Mouse (Mus musculus) embryonic facial prominence, embryonic 15.5 days (tissue): Measurements from ENCODE around the gene Rnf151. TPM values are rescaled to one million over a fixed set of nuclear protein-coding genes. Genes with fewer than 3 reads are reported as not detected.
A peak's percentile ranks its signal among the peaks of the same experiment; 100 is the strongest.

Experiments used
- ATAC-seq: fragments of 200-750 bp; cut with Nextera tagmentation; 2 replicates; pipeline ENCODE4 v1.8.0; 2017; ENCODE audit warnings: low read depth, moderate TSS enrichment; ENCODE audit not compliant: insufficient number of reproducible peaks, low FRiP score, low TSS enrichment
- H3K27ac ChIP-seq: fragments of 300-500 bp; sonication (generic); replicated peaks from 2 replicates; pipeline ENCODE4 v1.5.1; 2015; ENCODE audit warnings: mild to moderate bottlenecking, inconsistent platforms
- H3K27me3 ChIP-seq: fragments of 300-500 bp; sonication (generic); 2 replicates; pipeline ENCODE4 v1.6.1; 2015; ENCODE audit warnings: inconsistent platforms
- H3K36me3 ChIP-seq: fragments of 300-500 bp; sonication (generic); 2 replicates; pipeline ENCODE4 v1.6.1; 2015; ENCODE audit warnings: mild to moderate bottlenecking, inconsistent platforms
- H3K4me1 ChIP-seq: fragments of 300-500 bp; sonication (generic); 2 replicates; pipeline ENCODE4 v1.6.1; 2015; ENCODE audit warnings: inconsistent platforms
- H3K4me2 ChIP-seq: fragments of 300-500 bp; sonication (generic); replicated peaks from 2 replicates; pipeline ENCODE4 v1.6.1; 2015; ENCODE audit warnings: mild to moderate bottlenecking, inconsistent platforms
- H3K4me3 ChIP-seq: fragments of 300-500 bp; sonication (generic); replicated peaks from 2 replicates; pipeline ENCODE4 v1.5.1; 2015; ENCODE audit warnings: mild to moderate bottlenecking, inconsistent platforms
- H3K9ac ChIP-seq: fragments of 300-500 bp; sonication (generic); 2 replicates; pipeline ENCODE4 v1.6.1; 2015; ENCODE audit warnings: inconsistent platforms
- H3K9me3 ChIP-seq: fragments of 300-500 bp; sonication (generic); replicated peaks from 2 replicates; pipeline ENCODE4 v1.6.1; 2016; ENCODE audit warnings: inconsistent platforms
- WGBS: fragments of 180-500 bp; shearing (Covaris S2); methylation state at CpG from one replicate; pipeline ENCODE4 v1.1.7; 2015; 5-methylcytosine and 5-hydroxymethylcytosine counted together
- polyA plus RNA-seq: library from polyadenylated mRNA; unstranded; fragments of >200 nt; fragmentation: Nextera tagmentation; extraction: Ambion mirVana; gene quantifications from 2 replicates; pipeline ENCODE4 v1.2.1, GENCODE M21; 2015

The Rnf151 gene
- polyA plus RNA-seq, result 0.16 and 0.24 TPM in 2 replicates

DNA sequence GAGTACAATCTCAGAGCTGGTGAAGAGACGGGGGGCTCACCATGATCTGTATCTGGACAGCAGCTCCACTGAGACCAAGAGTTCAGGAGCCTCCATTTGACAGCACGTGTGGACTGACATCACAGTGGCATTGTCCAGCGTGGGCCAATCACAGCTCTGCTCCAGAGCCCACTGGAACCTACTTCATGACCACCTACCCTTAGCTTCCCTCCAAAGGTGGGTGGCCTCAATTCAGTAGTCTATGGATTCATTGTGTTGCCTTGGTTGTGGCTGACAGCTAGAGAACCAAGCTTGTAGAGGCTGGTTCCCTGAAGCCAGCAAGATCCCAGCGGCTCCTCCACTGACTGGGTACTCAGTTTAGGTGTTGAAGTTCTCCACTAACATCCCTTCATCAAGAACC is at the start of gene Rnf151, which contains the start of gene Rps2:
TSS of gene Rnf151 (minus strand) at position 121 of the 400 bp plus-strand sequence.
TSS of gene Rps2 (plus strand) at position 174 of the 400 bp plus-strand sequence.
- Histone ChIP-seq H3K4me2 (peak within 1 kb of the TSS; percentile 56), H3K27me3 (no peaks in the 10 kb centered on the region), H3K9ac (peak within 1 kb of the TSS; percentile 95; the same call in 1 of the 2 replicates), H3K4me1 (peaks cover 23% of the 10 kb centered on the region), H3K9me3 (no peaks in the 10 kb centered on the region), H3K27ac (no peak within 1 kb of the TSS), H3K4me3 (peak within 1 kb of the TSS; percentile 93), H3K36me3 (peaks cover 35% of the 10 kb centered on the region)
- WGBS, result 81% methylated on average over 4 of the region's 4 CpGs
- ATAC-seq, result no peak

DNA sequence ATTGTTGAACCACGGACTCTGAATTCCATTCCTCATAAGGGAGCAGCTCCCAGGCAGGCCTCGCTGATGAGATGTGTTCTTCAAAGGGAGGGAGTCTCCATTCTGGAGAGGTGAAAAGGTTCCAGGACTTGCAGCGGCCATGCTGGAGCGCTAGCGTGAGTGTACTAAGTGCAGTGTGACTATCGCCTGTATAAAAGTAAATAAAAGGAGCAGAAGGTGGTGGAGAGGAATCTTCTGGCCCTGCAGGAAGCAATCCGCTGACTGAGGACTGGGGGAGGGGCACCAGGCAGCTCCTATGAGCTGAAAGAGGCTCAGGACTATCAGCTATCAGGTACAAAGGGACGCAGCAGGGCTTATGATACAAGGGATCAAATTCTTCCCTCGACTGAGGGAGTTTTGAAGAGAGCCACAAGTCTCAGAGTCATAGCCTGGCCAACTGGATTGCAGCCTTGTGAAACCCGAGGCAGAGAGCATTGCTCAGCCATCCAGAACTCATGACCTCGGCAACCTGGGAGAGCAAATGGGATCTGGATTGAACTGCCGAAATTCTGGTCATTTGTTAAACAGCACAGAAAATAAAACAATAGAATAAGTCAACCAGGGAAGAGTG is 48.5 kb upstream of the Rnf151 start:
- no peaks in the 10 kb centered on the region for H3K36me3 ChIP-seq
- H3K4me3 ChIP-seq, result no peak overlapping the region
- no peak for ATAC-seq
- no peak overlapping the region for H3K9ac ChIP-seq
- H3K9me3 ChIP-seq, result no peaks in the 10 kb centered on the region
- H3K27me3 ChIP-seq, result no peaks in the 10 kb centered on the region
- H3K4me1 ChIP-seq, result peaks cover 46% of the 10 kb centered on the region
- H3K4me2 ChIP-seq, result no peak overlapping the region
- WGBS, result 34% methylated on average over 12 of the region's 12 CpGs
- H3K27ac ChIP-seq, result 0 out of 2 replicates have a peak overlapping the region, but pooled peaks have one; percentile 75

DNA sequence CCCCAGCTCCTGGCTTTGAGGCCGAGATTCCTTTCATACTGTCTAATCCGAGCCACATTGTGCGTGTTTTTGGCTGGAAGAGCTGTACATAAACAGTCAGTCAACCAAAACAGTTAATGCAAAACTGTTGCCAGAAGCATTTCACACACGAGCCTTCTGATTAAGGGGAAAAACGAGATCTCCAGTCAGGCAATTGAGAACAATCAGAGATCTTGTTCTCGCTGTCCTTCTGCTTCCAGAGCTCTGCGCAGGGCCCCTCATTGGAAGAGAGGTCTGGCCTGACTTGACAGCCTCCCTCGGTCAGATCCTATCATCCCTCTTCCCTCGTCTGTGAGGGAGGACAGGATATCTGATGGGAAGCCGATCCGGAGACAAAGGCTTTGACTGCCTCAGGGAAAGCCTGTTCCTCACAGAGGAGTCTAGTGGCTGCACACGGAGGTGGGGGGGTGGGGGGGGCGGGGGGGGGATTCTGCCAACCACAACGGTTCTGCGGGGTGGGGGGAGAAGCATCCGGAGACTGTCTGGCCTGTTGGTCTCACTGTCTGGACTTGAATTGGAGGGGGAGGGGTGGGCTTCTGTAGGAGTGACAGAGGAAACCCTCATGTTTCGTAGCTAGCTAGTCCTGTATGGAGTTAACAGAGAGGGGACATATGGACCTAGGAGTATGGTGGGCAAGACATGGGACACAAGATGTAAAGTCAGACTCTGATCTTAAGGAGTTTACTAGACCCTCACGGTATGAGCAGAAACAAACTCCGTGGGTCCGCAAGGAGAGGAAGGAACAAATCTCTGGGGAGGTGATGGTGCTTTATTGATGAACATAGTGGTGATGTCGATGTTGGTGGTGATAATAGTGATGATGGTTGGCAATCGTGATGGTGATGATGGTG is 47.4 kb upstream of the Rnf151 start:
- peaks cover 53% of the 10 kb centered on the region for H3K4me1 ChIP-seq
- peak overlapping the region; percentile 75 for H3K27ac ChIP-seq
- ATAC-seq, result peak; percentile 56
- peak overlapping the region; percentile 23 for H3K4me2 ChIP-seq
- no peaks in the 10 kb centered on the region for H3K36me3 ChIP-seq
- H3K27me3 ChIP-seq, result no peaks in the 10 kb centered on the region
- no peak overlapping the region for H3K4me3 ChIP-seq
- H3K9me3 ChIP-seq, result no peaks in the 10 kb centered on the region
- WGBS, result 24% methylated on average over 21 of the region's 22 CpGs
- H3K9ac ChIP-seq, result no peak overlapping the region

DNA sequence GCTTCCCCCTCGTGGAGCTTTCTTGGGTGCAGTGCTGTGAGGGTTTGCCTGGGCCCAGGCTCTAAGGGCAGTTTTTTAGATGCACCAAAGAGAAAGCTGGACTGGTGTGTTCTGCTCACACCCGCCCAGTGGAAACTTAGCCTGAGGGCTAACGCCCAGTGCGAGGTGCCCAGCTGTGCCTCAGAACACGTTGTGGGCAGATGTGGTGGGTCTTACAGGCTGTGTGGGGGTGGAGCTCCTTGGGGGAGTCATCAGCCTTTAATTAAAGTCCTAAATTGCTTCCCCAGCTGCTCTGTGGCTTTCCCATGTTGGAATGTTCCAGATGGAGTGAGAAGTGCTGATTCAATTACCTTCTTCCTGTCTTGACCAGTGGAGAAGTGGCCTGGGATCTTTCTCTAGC is 43.3 kb upstream of the Rnf151 start:
- Histone ChIP-seq H3K4me1 (peaks cover 46% of the 10 kb centered on the region), H3K4me2 (no peak overlapping the region), H3K4me3 (no peak overlapping the region), H3K9me3 (no peaks in the 10 kb centered on the region), H3K27me3 (no peaks in the 10 kb centered on the region), H3K36me3 (no peaks in the 10 kb centered on the region), H3K27ac (peak overlapping the region; percentile 51), H3K9ac (no peak overlapping the region)
- ATAC-seq, result peak; percentile 78
- 25% methylated on average over 5 of the region's 5 CpGs for WGBS

DNA sequence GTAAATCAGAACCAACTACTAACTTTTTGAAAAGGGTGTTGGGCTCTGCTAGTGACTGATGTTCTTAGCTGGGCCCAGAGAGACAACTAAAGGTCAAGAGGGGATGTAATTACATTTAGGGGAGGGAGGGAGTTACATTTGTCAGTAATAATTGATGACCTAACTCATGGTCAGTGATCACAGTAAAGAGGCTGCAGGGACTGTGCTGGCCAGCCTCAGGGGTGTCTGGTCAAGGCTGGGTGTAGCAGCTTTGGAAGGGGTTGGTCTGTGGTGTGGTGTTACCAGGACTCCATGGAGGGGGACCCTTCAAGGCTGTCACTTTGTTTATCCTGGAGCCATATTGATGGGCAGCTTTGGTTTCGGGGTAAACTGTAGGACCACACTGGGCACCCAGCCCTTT is 39.5 kb upstream of the Rnf151 start:
- H3K9ac ChIP-seq, result no peak overlapping the region
- no peaks in the 10 kb centered on the region for H3K36me3 ChIP-seq
- no peaks in the 10 kb centered on the region for H3K9me3 ChIP-seq
- no peak for ATAC-seq
- no peak overlapping the region for H3K4me3 ChIP-seq
- H3K27me3 ChIP-seq, result peaks cover 24% of the 10 kb centered on the region
- no peak overlapping the region for H3K4me2 ChIP-seq
- H3K4me1 ChIP-seq, result peaks cover 57% of the 10 kb centered on the region
- H3K27ac ChIP-seq, result no peak overlapping the region
- 87% methylated on average over 1 of the region's 1 CpGs for WGBS

DNA sequence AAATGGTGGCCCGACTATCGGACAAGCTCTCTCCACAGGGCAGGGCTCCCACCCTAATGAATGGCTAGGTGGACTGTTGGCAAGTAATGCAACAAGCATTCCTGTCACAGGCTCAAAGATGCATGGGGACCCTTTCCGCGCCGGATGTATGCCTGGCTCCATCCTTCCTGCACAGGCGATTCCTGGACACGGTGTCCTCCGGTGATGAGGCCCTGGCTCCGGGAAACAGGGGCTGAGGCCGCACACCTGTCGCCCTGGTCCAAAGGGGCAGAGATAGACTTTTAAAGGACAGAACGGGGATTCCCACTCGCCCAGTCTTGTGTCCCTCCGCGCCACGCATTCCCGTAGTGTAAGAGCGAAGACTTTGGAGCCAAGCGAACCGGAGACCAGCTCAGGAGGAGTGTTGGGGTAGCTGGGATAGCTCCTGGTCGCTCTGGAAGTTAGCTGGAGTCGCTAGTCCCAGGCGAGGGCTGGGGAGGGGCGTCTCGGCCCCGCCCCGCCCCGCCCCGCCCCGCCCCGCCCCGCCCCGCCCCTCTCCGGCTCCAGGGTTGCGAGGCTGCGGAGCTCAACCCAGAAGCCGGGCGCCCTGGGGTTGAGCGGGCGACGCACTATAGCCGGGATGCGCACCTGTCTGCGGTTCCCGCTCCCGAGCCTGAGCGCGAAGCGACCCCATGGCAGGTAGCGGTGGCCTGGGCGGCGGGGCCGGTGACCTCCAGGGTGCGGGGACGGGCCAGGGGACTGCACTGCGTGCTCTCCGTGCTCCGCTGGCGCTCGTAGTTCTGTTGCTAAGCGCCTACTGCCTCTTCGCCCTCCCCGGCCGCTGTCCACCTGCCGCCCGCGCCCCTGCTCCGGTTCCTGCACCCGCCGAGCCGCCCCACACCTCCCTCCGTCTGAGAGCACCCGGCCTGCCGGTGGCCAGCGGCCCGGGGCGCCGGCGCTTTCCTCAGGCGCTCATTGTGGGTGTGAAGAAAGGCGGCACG is 34.8 kb upstream of the Rnf151 start, which contains the start of gene Hs3st6:
TSS of gene Hs3st6 (plus strand) at position 574 of the 980 bp plus-strand sequence.
- ATAC-seq, result peak; percentile 80
- H3K9me3 ChIP-seq, result no peaks in the 10 kb centered on the region
- peaks cover 44% of the 10 kb centered on the region for H3K27me3 ChIP-seq
- under 1% methylated on average over 68 of the region's 82 CpGs for WGBS
- H3K4me1 ChIP-seq, result peaks cover 56% of the 10 kb centered on the region
- no peaks in the 10 kb centered on the region for H3K36me3 ChIP-seq
- H3K4me3 ChIP-seq, result peak within 1 kb of the TSS; percentile 60
- H3K4me2 ChIP-seq, result peak within 1 kb of the TSS; percentile 95
- peak within 1 kb of the TSS; percentile 57 for H3K9ac ChIP-seq
- H3K27ac ChIP-seq, result peak within 1 kb of the TSS; percentile 74

DNA sequence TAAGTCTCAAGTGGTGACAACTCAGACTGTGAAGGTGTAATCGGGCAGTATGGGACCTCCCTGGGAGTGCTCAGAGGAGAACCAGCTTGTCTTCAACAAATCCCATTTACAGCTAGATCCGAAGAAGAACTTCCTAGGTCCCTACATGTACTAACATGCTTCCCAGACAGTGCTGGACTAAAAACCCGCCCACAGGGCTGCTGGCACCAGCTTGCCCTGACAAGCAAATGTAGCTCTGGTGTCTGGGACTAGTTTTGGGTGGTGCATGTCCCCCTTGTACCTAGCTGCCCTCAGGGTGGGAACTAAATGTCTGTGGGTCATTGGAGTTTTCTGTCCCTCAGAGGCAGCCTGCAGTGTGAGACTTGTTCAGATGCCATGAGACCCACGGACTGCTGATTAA is 33.7 kb upstream of the Rnf151 start:
- no peaks in the 10 kb centered on the region for H3K9me3 ChIP-seq
- WGBS, result 13% methylated on average over 4 of the region's 4 CpGs
- H3K4me1 ChIP-seq, result peaks cover 61% of the 10 kb centered on the region
- no peak for ATAC-seq
- no peaks in the 10 kb centered on the region for H3K36me3 ChIP-seq
- H3K9ac ChIP-seq, result no peak overlapping the region
- peaks cover 44% of the 10 kb centered on the region for H3K27me3 ChIP-seq
- no peak overlapping the region; the same call in 1 of the 2 replicates for H3K4me3 ChIP-seq
- peak overlapping the region; percentile 38 for H3K4me2 ChIP-seq
- H3K27ac ChIP-seq, result peak overlapping the region; percentile 51; the same call in 1 of the 2 replicates

DNA sequence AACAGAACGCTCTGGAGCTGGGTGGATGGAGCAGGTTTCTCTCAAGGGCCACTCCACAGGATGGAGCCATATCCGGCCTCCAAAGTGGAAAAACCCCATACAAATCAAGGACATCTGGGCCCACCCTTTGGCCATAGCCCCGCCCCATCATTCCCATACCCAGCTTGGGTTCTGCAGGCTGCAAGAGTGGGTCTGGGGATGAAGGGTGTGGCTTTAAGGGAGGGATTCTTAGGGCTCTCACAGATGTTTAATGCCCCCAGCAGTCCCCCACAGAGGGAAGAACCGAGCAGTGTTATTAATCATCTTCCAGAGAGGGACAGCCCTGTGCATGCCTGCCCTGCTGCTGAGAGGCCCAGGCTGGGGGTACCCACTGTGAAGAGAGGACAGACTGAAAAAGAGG is 29.1 kb upstream of the Rnf151 start:
- WGBS, result 18% methylated on average over 4 of the region's 4 CpGs
- peaks cover 17% of the 10 kb centered on the region; the same call in 1 of the 2 replicates for H3K27me3 ChIP-seq
- peak overlapping the region; percentile 60; the same call in 1 of the 2 replicates for H3K27ac ChIP-seq

DNA sequence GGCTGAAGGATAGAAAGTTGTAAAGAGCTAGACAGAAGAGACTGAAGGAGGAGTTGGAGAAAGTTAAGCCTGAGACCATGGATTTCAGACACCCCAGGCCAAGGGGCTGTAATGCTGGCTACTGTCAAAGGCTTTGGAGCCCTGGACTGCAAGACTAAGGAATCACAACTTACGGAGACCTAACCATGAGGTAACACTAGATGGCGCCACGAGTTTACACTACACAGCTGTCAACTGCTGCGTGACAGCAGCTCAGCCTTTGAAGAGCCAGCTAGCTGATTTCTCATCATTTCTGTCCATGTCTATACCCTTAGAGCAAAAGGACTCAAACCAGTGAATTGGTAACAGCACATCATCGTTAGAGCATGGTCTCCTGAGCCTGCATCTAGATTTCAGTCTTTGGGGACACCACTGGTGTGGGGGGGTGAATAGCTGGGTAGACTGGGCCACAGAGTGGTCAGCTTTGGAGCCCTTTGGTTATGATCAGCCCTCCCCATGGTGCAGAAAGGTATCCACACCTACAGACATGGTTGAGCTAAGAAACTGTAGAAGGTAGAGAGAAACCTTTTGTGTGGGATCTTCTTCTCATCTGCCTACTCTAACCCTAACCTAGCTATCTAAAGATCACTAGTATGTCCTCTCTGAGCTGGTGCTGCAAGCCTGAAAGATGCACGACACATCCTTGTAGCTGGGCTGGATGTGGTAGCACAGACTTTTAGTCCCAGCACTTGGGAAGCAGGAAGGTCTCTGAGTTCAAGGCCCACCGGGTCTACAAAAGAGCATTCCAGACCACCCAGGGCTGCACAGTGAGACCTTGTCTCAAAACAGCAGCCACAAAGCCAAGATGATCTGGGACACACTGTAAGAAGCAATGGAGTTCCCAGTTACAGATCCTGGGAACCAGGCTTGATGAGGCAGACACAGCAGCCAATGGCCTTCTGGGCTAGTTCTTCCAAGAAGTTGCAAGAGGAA is 27.9 kb upstream of the Rnf151 start:
- 17% methylated on average over 7 of the region's 7 CpGs for WGBS
- peak; percentile 61; the same call in 1 of the 2 replicates for ATAC-seq
- peaks cover 11% of the 10 kb centered on the region; the same call in 1 of the 2 replicates for H3K36me3 ChIP-seq
- no peak overlapping the region for H3K4me3 ChIP-seq
- peaks cover 8% of the 10 kb centered on the region; the same call in 1 of the 2 replicates for H3K27me3 ChIP-seq
- no peak overlapping the region for H3K9ac ChIP-seq
- H3K9me3 ChIP-seq, result no peaks in the 10 kb centered on the region
- H3K4me1 ChIP-seq, result peaks cover 21% of the 10 kb centered on the region
- H3K4me2 ChIP-seq, result no peak overlapping the region
- H3K27ac ChIP-seq, result peak overlapping the region; percentile 13; the same call in 1 of the 2 replicates

More for the DNA sequence above, 29.1 kb upstream of the Rnf151 start:
- ATAC-seq, result peak; percentile 79
- Histone ChIP-seq H3K9ac (no peak overlapping the region), H3K4me1 (peaks cover 32% of the 10 kb centered on the region), H3K9me3 (no peaks in the 10 kb centered on the region), H3K4me3 (no peak overlapping the region), H3K36me3 (peaks cover 7% of the 10 kb centered on the region; the same call in 1 of the 2 replicates), H3K4me2 (no peak overlapping the region)
